Mouse (Mus musculus) hindbrain, postnatal 0 days (tissue): ENCODE measurements around the gene Gm42715. TPM values are rescaled to one million over a fixed set of nuclear protein-coding genes. Genes with fewer than 3 reads are reported as not detected.
A peak's percentile ranks its signal among the peaks of the same experiment; 100 is the strongest.

Source experiments
- ATAC-seq: fragments of 200-750 bp; cut with Nextera tagmentation; 2 replicates; pipeline ENCODE4 v1.8.0; 2017; ENCODE audit warnings: mild to moderate bottlenecking, moderate TSS enrichment, moderate library complexity
- DNase-seq: peaks from one replicate; pipeline ENCODE4 v3.0.0-alpha.2; 2015; ENCODE audit warnings: low spot score
- H3K27ac ChIP-seq: fragments of 300-500 bp; sonication (generic); 2 replicates; pipeline ENCODE4 v1.5.1; 2014; ENCODE audit warnings: mild to moderate bottlenecking
- H3K27me3 ChIP-seq: fragments of 300-500 bp; sonication (generic); 2 replicates; pipeline ENCODE4 v1.6.1; 2014; ENCODE audit warnings: low read length, mixed read lengths; ENCODE audit not compliant: insufficient read depth
- H3K36me3 ChIP-seq: fragments of 300-500 bp; sonication (generic); 2 replicates; pipeline ENCODE4 v1.6.1; 2014; ENCODE audit warnings: low read length, mixed read lengths; ENCODE audit not compliant: insufficient read depth
- H3K4me1 ChIP-seq: fragments of 300-500 bp; sonication (generic); 2 replicates; pipeline ENCODE4 v1.6.1; 2014; ENCODE audit warnings: antibody characterized with exemption, low read length, mixed read lengths; ENCODE audit not compliant: insufficient read depth
- H3K4me2 ChIP-seq: fragments of 300-500 bp; sonication (generic); 2 replicates; pipeline ENCODE4 v1.6.1; 2014; ENCODE audit warnings: low read depth, mild to moderate bottlenecking, low read length, moderate library complexity, mixed read lengths
- H3K4me3 ChIP-seq: fragments of 300-500 bp; sonication (generic); 2 replicates; pipeline ENCODE4 v1.5.1; 2014; ENCODE audit warnings: low read length
- H3K9ac ChIP-seq: fragments of 300-500 bp; sonication (generic); replicated peaks from 2 replicates; pipeline ENCODE4 v1.6.1; 2014; ENCODE audit warnings: mild to moderate bottlenecking, low read length, moderate library complexity, mixed read lengths
- H3K9me3 ChIP-seq: fragments of 300-500 bp; sonication (generic); 2 replicates; pipeline ENCODE4 v1.6.1; 2016; ENCODE audit warnings: low read length, mixed read lengths
- CTCF ChIP-seq: IDR thresholded peaks from 2 replicates; pipeline ENCODE4 v1.5.1; 2016; ENCODE audit warnings: antibody characterized with exemption, control low read depth, low read depth
- WGBS: fragments of 180-500 bp; shearing (Covaris S2); extraction: QIAGEN DNeasy Blood & Tissue Kit; methylation state at CpG from one replicate; pipeline ENCODE4 v1.1.7; 2014; 5-methylcytosine and 5-hydroxymethylcytosine counted together
- polyA plus RNA-seq: library from polyadenylated mRNA; unstranded; fragments of >200 nt; fragmentation: Nextera tagmentation; extraction: Ambion mirVana; gene quantifications from 2 replicates; pipeline ENCODE4 v1.2.1, GENCODE M21; 2015
- total RNA-seq: library from RNA; depleted of rRNA; stranded (reverse); fragments of >200 nt; gene quantifications from 2 replicates; pipeline ENCODE4 v1.2.3, GENCODE M21; 2014

The Gm42715 gene
- total and polyA plus RNA-seq, 2 experiments from 2014 or later, result 11.2 to 18.9 TPM

- peaks cover 20% of the 10 kb centered on the region; the same call in 1 of the 2 replicates for H3K36me3 ChIP-seq
- 41% methylated on average over 8 of the region's 8 CpGs for WGBS
- H3K9ac ChIP-seq, result peak overlapping the region; percentile 93; the same call in 1 of the 2 replicates
- H3K27ac ChIP-seq, result peak overlapping the region; percentile 99
- ATAC-seq (no peak), DNase-seq (no peak)
- no peak for TF ChIP-seq CTCF
- H3K4me2 ChIP-seq, result peak overlapping the region; percentile 57
- H3K9me3 ChIP-seq, result no peaks in the 10 kb centered on the region
- H3K4me3 ChIP-seq, result peak overlapping the region; percentile 83
- no peaks in the 10 kb centered on the region for H3K27me3 ChIP-seq
- H3K4me1 ChIP-seq, result 0 out of 2 replicates have a peak, but pooled peaks cover 6% of the 10 kb centered on the region
Measured at GRCm38 (mm10) chr7:127513016-127513390, 6.4 kb upstream of the Gm42715 start.

DNA sequence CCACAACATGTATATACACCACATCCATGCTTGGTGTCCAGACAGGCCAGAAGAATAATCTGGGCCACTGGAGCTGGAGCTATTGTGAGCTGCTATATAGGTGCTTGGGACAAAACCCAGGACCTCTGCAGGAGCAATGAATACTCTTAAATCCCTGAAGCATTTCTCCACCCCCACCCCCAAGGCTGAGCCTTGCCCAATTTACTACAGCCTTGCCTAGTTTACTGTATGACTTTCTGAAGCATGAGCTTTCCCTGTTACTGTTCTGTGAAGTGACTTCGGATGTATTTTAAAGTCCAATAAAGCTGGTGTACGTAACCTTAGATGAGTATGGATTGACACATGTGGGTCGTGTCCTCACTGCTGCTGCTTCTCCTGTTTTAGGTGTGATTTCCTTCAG, 5.6 kb upstream of the Gm42715 start:
- H3K9ac ChIP-seq, result no peak overlapping the region
- TF ChIP-seq CTCF, result no peak
- 82% methylated on average over 3 of the region's 3 CpGs for WGBS
- H3K27ac ChIP-seq, result no peak overlapping the region
- H3K4me2 ChIP-seq, result peak overlapping the region; percentile 57; the same call in 1 of the 2 replicates
- no peak overlapping the region for H3K4me3 ChIP-seq
- no peaks in the 10 kb centered on the region for H3K27me3 ChIP-seq
- ATAC-seq, result no peak
- DNase-seq, result no peak
- H3K9me3 ChIP-seq, result no peaks in the 10 kb centered on the region
- H3K36me3 ChIP-seq, result peaks cover 20% of the 10 kb centered on the region; the same call in 1 of the 2 replicates
- H3K4me1 ChIP-seq, result 0 out of 2 replicates have a peak, but pooled peaks cover 6% of the 10 kb centered on the region

DNA sequence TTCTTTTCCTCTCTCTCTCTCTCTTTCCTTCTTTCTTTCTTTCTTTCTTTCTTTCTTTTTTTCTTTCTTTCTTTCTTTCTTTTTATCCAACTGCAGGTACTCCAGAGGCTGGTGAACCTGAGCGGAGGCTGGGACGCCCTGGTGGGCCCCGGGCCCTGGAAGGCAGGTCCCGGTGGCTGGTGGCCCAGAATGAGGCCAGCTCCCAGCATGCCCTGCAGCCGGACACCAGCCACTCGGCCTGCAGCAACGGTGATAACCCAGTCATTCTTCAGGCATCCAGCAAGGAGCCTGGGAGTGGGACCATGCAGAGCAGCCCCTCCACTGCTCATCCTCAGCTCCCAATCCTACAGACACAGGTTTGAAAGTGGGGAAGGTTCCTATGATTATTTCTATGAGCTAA, 3.5 kb upstream of the Gm42715 start:
- Histone ChIP-seq H3K9ac (no peak overlapping the region), H3K4me3 (no peak overlapping the region), H3K27ac (no peak overlapping the region), H3K27me3 (no peaks in the 10 kb centered on the region), H3K4me2 (no peak overlapping the region), H3K9me3 (no peaks in the 10 kb centered on the region), H3K36me3 (peaks cover 35% of the 10 kb centered on the region), H3K4me1 (0 out of 2 replicates have a peak, but pooled peaks cover 6% of the 10 kb centered on the region)
- 85% methylated on average over 7 of the region's 7 CpGs for WGBS
- no peak for TF ChIP-seq CTCF
- ATAC-seq (no peak), DNase-seq (no peak)

DNA sequence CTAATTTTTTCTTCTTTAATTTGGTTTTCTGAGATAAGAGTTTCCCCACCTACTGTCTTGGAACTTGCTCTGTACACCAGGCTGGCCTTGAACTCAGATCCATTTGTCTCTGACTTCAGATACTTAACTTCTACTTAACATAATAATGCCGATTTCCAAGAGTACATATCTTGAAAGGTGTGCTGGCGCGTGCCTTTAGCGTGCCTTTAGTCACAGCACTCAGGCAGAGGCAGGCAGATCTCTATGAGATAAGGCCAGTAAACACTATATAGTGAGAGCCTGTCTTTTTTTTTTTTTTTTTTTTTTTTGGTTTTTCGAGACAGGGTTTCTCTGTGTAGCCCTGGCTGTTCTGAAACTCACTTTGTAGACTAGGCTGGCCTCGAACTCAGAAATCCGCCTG, 3.0 kb upstream of the Gm42715 start:
- Histone ChIP-seq H3K4me1 (0 out of 2 replicates have a peak, but pooled peaks cover 6% of the 10 kb centered on the region), H3K36me3 (peaks cover 40% of the 10 kb centered on the region), H3K9me3 (no peaks in the 10 kb centered on the region), H3K9ac (no peak overlapping the region), H3K4me3 (no peak overlapping the region), H3K27ac (no peak overlapping the region), H3K4me2 (no peak overlapping the region), H3K27me3 (no peaks in the 10 kb centered on the region)
- TF ChIP-seq CTCF, result no peak
- 91% methylated on average over 6 of the region's 7 CpGs for WGBS
- ATAC-seq, result no peak
- no peak for DNase-seq

GRCm38 (mm10) chr7:127541671-127542070, 22.3 kb downstream of the Gm42715 start:
- Histone ChIP-seq H3K4me3 (no peak overlapping the region), H3K9ac (no peak overlapping the region), H3K27ac (no peak overlapping the region), H3K36me3 (peaks cover 86% of the 10 kb centered on the region), H3K9me3 (no peaks in the 10 kb centered on the region), H3K4me1 (no peaks in the 10 kb centered on the region), H3K4me2 (no peak overlapping the region), H3K27me3 (no peaks in the 10 kb centered on the region)
- 95% methylated on average over 3 of the region's 3 CpGs for whole genome bisulfite sequencing
- DNase-seq (no peak), ATAC-seq (no peak)
- TF ChIP-seq CTCF, result no peak

DNA sequence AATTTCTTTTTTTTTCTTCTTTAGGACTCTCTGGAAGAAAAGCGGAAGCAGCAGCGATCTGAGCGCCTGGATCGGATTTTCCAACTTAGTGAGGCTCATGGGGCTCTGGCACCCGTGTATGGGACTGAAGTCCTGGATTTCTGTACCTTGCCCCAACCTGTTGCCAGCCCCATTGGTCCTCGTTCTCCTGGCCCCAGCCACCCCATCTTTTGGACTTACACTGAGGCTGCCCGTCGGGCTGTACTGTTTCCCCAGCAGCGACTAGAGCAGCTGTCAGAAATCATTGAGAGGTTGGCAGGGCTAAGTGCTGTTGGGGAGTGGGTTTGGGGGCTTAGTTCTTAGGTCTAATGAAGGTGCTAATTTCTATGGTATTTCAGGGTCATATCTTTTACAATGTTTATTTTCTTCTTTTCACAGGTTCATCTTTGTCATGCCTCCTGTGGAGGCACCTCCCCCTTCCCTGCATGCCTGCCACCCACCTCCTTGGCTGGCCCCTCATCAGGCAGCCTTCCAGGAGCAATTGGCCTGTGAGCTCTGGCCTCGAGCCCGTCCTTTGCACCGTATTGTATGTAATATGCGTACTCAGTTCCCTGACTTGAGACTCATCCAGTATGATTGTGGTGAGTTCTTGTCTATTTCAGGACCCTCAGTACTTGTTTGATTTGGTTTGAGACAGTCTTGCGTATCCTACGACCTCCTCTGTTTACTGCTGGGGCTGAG, 29.9 kb downstream of the Gm42715 start:
- H3K4me2 ChIP-seq, result no peak overlapping the region
- H3K36me3 ChIP-seq, result peaks cover 69% of the 10 kb centered on the region
- H3K27ac ChIP-seq, result no peak overlapping the region
- ATAC-seq (no peak), DNase-seq (peak; percentile 61)
- 66% methylated on average over 15 of the region's 15 CpGs for WGBS
- H3K4me1 ChIP-seq, result no peaks in the 10 kb centered on the region
- H3K27me3 ChIP-seq, result no peaks in the 10 kb centered on the region
- no peak overlapping the region for H3K4me3 ChIP-seq
- H3K9me3 ChIP-seq, result no peaks in the 10 kb centered on the region
- TF ChIP-seq CTCF, result no peak
- H3K9ac ChIP-seq, result no peak overlapping the region

DNA sequence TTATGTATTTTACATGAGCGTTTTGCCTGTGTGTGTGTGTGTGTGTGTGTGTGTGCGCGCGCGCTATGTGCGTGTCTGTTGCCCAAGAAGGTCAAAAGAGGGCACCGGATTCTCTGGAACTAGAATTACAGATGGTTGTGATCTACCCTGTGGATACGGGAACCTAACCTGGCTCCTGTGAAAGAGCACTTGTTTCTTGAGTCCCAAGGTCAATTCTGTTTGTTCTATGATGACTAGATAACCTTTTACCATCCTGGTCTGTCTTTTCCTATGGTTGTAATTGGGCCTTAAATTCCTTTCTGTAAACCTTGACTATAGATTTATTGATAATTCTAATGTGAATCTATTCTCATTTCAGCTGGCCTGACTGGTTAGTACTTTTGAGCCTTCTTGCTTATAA, 32.2 kb downstream of the Gm42715 start:
- Histone ChIP-seq H3K4me1 (no peaks in the 10 kb centered on the region), H3K4me2 (no peak overlapping the region), H3K36me3 (peaks cover 71% of the 10 kb centered on the region), H3K4me3 (no peak overlapping the region), H3K9ac (no peak overlapping the region), H3K27ac (no peak overlapping the region), H3K27me3 (no peaks in the 10 kb centered on the region), H3K9me3 (no peaks in the 10 kb centered on the region)
- no peak for ATAC-seq
- DNase-seq, result no peak
- 95% methylated on average over 8 of the region's 8 CpGs for WGBS
- TF ChIP-seq CTCF, result no peak
